In genomic region chr7:35590731-35591191, GRCm38 (mm10) we compare ENCODE assay signal across 13 mouse cellular contexts. TPM values are rescaled to one million over a fixed set of nuclear protein-coding genes. Genes with fewer than 3 reads are reported as not detected.
DNase-seq lines count a peak whose midpoint lies in the region; ATAC-seq lines count a peak whose summit lies in the region.
"Had no signal": no experiment of that assay in that cellular context is flagged by ENCODE, and none has a peak within 500 bp of the region (broad histone marks: within the 10 kb centered on the region; RNA-seq: fewer than 3 reads in every experiment).

No protein-coding gene starts in this region.

- 74% methylated on average over 10 of the region's 10 CpGs for WGBS in kidney, embryonic 15.5 days
- WGBS in forebrain, embryonic 16.5 days: 70% methylated on average over 10 of the region's 10 CpGs

- no peaks in the 10 kb centered on the region for H3K9me3 ChIP-seq in kidney, embryonic 15.5 days (replicated peaks)
- no peaks in the 10 kb centered on the region for H3K9me3 ChIP-seq in forebrain, embryonic 16.5 days (ENCODE audit: control insufficient read depth, low read length)
- H3K9me3 ChIP-seq: midbrain, embryonic 12.5 days had no signal

- H3K9ac ChIP-seq in kidney, embryonic 15.5 days: no peak overlapping the region
- no peak overlapping the region for H3K9ac ChIP-seq in forebrain, embryonic 16.5 days (replicated peaks; ENCODE audit: low read depth, low read length)
- H3K9ac ChIP-seq: liver, postnatal 0 days; midbrain, embryonic 12.5 days had no signal

- H3K4me1 ChIP-seq in kidney, embryonic 15.5 days: peaks cover 13% of the 10 kb centered on the region
- H3K4me1 ChIP-seq in forebrain, embryonic 16.5 days (replicated peaks; ENCODE audit: control insufficient read depth, insufficient read depth, low read length): peaks cover 28% of the 10 kb centered on the region

- peak overlapping the region; percentile 51; the same call in 1 of the 2 replicates for H3K27ac ChIP-seq in kidney, embryonic 15.5 days
- H3K27ac ChIP-seq in forebrain, embryonic 16.5 days (ENCODE audit: low read length): peak overlapping the region; percentile 79
- H3K27ac ChIP-seq: hindbrain, postnatal 0 days; midbrain, embryonic 12.5 days had no signal

- no peak overlapping the region for H3K4me3 ChIP-seq in kidney, embryonic 15.5 days (replicated peaks)
- no peak overlapping the region for H3K4me3 ChIP-seq in forebrain, embryonic 16.5 days (replicated peaks; ENCODE audit: low read length)
- H3K4me3 ChIP-seq: midbrain, embryonic 12.5 days had no signal

- H3K36me3 ChIP-seq in kidney, embryonic 15.5 days: peaks cover 39% of the 10 kb centered on the region
- H3K36me3 ChIP-seq in forebrain, embryonic 16.5 days (ENCODE audit: control insufficient read depth, insufficient read depth): peaks cover 15% of the 10 kb centered on the region

- H3K27me3 ChIP-seq in kidney, embryonic 15.5 days: no peaks in the 10 kb centered on the region
- H3K27me3 ChIP-seq in forebrain, embryonic 16.5 days (replicated peaks; ENCODE audit: control insufficient read depth, insufficient read depth, low read length): no peaks in the 10 kb centered on the region
- H3K27me3 ChIP-seq: midbrain, embryonic 12.5 days had no signal

- H3K4me2 ChIP-seq in kidney, embryonic 15.5 days: no peak overlapping the region
- H3K4me2 ChIP-seq in forebrain, embryonic 16.5 days (ENCODE audit: low read length): no peak overlapping the region
- H3K4me2 ChIP-seq: midbrain, embryonic 12.5 days had no signal

- ATAC-seq in kidney, embryonic 15.5 days (replicated peaks; ENCODE audit: low FRiP score): no peak
- ATAC-seq in forebrain, embryonic 16.5 days: 0 out of 2 replicates have a peak, but pooled peaks have one; percentile 0
- ATAC-seq: hindbrain, postnatal 0 days; liver, postnatal 0 days had no signal

- DNase-seq in kidney, postnatal 36 days: no peak
- DNase-seq in right cerebral cortex, postnatal 10 days (ENCODE audit: low spot score in 2 of 2): peak; percentile 47 to 56
- no peak for DNase-seq in right cerebral cortex, postnatal 14 days
- peak; percentile 77 for DNase-seq in telencephalon, adult 2 months (ENCODE audit: low read depth, low spot score)
- no peak for DNase-seq in urinary bladder, postnatal 10 days (ENCODE audit: low spot score)
- no peak for DNase-seq in retina, postnatal 1 day
- DNase-seq: cerebellum, postnatal 36 days; liver, postnatal 0 days; thymus, postnatal 4 days had no signal

RNA-seq across cellular contexts. Expression of gene Ankrd27, which starts 4.7 kb away (rescaled TPM):
- polyA plus RNA-seq in kidney, embryonic 15.5 days (2015; fragmentation: Nextera tagmentation; extraction: Ambion mirVana): 34.3 and 38.7 TPM in 2 replicates
- polyA plus RNA-seq in forebrain, embryonic 16.5 days (2015; fragmentation: Nextera tagmentation; extraction: Ambion mirVana): 35.7 and 38.9 TPM in 2 replicates

RNA-seq across cellular contexts. Expression of gene Rgs9bp, which starts 5.4 kb away (rescaled TPM):
- polyA plus RNA-seq in kidney, embryonic 15.5 days (2015; fragmentation: Nextera tagmentation; extraction: Ambion mirVana): 0.23 TPM in 2 replicates
- 0.11 and 0.22 TPM in 2 replicates for polyA plus RNA-seq in forebrain, embryonic 16.5 days (2015; fragmentation: Nextera tagmentation; extraction: Ambion mirVana)
- polyA plus RNA-seq: liver, postnatal 0 days had no signal

RNA-seq across cellular contexts. Expression of gene Nudt19, which starts 34.7 kb away (rescaled TPM):
- polyA plus RNA-seq in kidney, embryonic 15.5 days (2015; fragmentation: Nextera tagmentation; extraction: Ambion mirVana): 66.6 and 68.0 TPM in 2 replicates
- 111 and 123 TPM in 2 replicates for polyA plus RNA-seq in forebrain, embryonic 16.5 days (2015; fragmentation: Nextera tagmentation; extraction: Ambion mirVana)

RNA-seq across cellular contexts. Expression of gene Tdrd12, which starts 53.2 kb away (rescaled TPM):
- polyA plus RNA-seq in kidney, embryonic 15.5 days (2015; fragmentation: Nextera tagmentation; extraction: Ambion mirVana): 0.23 and 0.43 TPM in 2 replicates
- 0.60 and 0.84 TPM in 2 replicates for polyA plus RNA-seq in forebrain, embryonic 16.5 days (2015; fragmentation: Nextera tagmentation; extraction: Ambion mirVana)

RNA-seq across cellular contexts. Expression of gene Pdcd5, which starts 56.6 kb away (rescaled TPM):
- polyA plus RNA-seq in kidney, embryonic 15.5 days (2015; fragmentation: Nextera tagmentation; extraction: Ambion mirVana): 240 and 241 TPM in 2 replicates
- polyA plus RNA-seq in forebrain, embryonic 16.5 days (2015; fragmentation: Nextera tagmentation; extraction: Ambion mirVana): 200 and 235 TPM in 2 replicates

Comparison
In these comparisons a context has a peak if more than half of its experiments do, and no peak if none do; other contexts are left out.
1. DNase-seq: peak in right cerebral cortex, postnatal 10 days (2 of 2) and telencephalon, adult 2 months (single experiment); none in kidney, postnatal 36 days (0 of 2), right cerebral cortex, postnatal 14 days (single experiment), urinary bladder, postnatal 10 days (single experiment) and retina, postnatal 1 day (single experiment).